Mouse (Mus musculus): Measurements from ENCODE around the gene Tmem274.
"Not testable (repeated sequence)": the region's sequence is repeated elsewhere in the genome, so short reads cannot be mapped to it uniquely, and the experiment has no call there.

Tmem274 gene

GRCm38 (mm10) chr4:149477078-149477477, at the start of gene Tmem274:
TSS of gene Tmem274 (plus strand) at chr4:149477378.
- no peak for DNase-seq

DNA sequence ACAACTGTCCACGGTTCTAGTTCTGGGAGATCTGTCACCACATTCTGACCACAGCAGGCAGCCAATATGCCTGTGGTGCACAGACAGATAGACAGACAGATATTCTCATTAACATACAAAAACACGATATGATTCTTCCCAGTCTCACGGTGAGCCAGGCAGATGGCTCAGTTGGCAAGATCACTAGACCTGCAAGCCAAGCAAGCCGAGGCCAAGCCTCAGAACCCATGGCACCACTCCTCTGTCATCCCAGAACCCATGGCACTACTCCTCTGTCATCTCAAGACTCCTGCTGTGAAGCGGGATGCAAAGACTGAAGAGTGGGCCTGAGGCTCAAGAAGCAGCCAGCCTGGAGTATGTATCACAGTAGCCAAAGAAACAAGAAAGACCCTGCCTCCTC, 47.6 kb upstream of the Tmem274 start:
- DNase-seq: no peak

- DNase-seq: not testable (repeated sequence)
Measured at GRCm38 (mm10) chr4:149431887-149432286, 45.3 kb upstream of the Tmem274 start.

- no peak for DNase-seq
Measured at GRCm38 (mm10) chr4:149440576-149440975, 36.6 kb upstream of the Tmem274 start.

- DNase-seq: no peak
Measured at GRCm38 (mm10) chr4:149442436-149442835, 34.7 kb upstream of the Tmem274 start.

DNA sequence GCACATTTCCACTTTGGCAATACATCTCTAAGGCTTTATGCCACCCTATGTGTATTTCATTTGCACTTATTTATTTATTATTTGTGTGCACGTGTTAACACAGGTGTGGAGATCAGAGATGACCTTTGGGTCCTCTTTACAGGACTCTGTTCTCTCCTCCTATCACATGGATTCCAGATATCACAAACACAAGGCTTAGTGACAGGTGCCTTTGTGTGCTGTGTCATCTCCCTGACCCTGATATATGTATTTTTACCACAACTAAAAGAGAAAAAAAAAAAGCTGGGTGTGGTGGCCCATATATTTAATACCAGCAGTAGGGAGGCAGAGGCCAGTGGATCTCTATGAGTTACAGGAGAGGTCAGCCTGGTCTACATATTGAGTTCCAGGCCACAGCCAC, 32.7 kb upstream of the Tmem274 start:
- no peak for DNase-seq

DNA sequence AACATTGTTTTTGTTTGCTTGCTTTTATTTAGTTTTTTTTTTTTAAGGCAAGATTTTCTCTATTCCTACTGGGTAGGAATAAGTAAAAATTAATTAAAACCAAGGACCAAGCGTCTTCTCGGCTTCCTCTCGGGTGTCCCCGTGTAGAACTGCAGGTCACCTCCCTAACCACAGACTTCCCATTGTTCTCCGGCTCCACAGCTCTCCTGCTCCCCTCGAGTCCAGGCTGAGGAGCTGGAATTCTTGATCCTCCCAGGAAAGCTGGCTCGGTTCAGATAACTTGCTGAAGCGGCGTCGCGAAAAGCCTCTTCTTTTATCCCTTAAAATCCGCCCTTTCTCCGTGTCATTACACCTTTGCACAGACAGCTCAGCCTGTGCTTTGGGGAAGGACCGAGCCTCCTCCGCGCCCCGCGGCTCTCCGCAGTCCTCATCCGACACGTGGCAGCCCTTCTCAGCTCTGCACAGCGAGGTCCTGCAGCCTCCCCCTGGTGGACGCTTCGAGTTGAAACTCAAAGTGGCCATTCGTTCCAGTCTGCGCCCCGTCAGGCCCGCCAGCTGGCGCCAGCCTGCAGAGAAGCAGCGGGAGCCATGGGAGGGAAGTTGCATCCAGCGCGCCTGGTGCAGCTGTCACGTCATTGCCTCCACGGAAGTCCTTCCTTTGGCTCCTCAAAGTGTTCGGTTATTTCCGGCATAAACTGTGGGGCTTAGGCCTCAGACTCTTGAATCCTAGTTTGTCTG, 32.0 kb upstream of the Tmem274 start:
- peak; percentile 86 for DNase-seq

DNA sequence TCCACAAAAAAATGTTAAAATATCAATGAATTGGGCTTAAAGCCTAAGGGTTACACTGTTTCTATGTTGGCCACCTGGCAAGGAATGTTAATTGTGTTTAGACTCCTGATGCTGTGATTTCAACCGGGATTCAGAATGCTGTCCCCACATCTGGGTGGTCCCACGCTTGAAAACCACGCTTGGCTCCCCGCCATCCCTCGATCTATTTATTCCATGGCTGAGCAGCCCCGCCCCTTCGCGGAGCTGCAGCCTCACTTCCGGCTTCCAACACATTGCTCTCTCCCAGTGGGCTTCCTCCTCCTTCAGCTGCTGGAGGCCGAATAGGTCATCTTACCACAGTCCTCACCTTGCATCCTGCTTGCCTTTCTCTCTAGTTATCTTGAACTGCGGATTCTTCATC, 31.3 kb upstream of the Tmem274 start:
- peak; percentile 67 for DNase-seq

- DNase-seq: no peak
Measured at GRCm38 (mm10) chr4:149446309-149446708, 30.9 kb upstream of the Tmem274 start.

DNA sequence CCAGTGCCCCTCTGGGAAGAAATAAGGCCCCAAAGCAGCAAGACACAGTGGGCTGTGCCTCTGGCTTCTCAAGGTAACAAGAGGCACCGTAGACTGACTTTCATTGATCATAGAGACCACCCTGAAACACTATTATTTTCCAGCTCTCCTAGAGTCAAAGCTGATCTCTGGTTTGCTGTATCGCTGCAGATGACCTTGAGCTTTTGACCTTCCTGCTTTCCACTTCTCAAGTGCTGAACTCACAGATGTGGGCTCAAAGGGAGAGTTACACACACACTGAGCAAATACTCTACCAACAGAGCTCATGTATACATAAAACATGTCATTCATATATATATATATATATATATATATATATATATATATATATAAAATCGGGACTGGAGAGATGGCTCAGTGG, 26.5 kb upstream of the Tmem274 start:
- DNase-seq: no peak

GRCm38 (mm10) chr4:149453656-149454055, 23.5 kb upstream of the Tmem274 start:
- peak; percentile 39 for DNase-seq

DNA sequence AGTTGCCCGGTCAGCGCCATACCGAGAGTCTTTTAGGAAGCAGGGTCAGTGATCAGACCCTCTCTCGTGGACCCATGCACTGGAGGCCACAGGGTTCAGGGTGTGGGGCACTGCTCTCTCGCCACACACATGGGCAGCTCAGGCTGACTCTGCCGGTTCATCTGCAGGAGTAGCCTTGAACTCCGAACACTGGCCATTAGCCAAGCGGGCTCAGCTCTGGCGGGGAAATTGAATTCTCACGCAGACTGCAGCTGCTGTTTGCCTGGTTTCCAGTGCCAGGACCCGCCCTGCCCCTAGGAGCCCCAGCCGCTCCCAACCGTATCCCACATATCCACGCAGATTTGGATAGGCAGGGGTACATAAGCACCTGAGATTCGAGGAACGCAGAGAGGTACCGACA, 22.9 kb upstream of the Tmem274 start:
- peak; percentile 13 for DNase-seq

GRCm38 (mm10) chr4:149454879-149455278, 22.3 kb upstream of the Tmem274 start, which contains the start of gene Rbp7:
TSS of gene Rbp7 (minus strand) at chr4:149454978.
- no peak for DNase-seq

- not testable (repeated sequence) for DNase-seq
Measured at GRCm38 (mm10) chr4:149457163-149457562, 20.0 kb upstream of the Tmem274 start.

- no peak for DNase-seq
Measured at GRCm38 (mm10) chr4:149457831-149458430, 19.2 kb upstream of the Tmem274 start.

GRCm38 (mm10) chr4:149458526-149458925, 18.7 kb upstream of the Tmem274 start:
- DNase-seq: no peak

GRCm38 (mm10) chr4:149459425-149459824, 17.8 kb upstream of the Tmem274 start:
- no peak for DNase-seq

DNA sequence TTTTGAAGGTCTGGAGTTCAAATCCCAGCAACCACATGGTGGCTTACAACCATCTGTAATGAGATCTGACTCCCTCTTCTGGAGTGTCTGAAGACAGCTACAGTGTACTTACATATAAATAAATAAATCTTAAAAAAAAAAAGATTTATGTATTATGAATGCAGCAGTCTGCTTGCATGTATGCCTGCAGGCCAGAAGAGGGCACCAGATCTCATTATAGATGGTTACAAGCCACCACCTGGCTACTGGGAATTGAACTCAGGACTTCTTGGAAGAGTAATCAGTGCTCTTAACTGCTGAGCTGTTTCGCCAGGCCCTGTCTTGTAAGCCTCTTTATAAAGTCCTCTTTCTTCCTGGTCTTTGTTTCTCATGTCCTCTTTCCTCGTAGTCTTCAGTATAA, 16.7 kb upstream of the Tmem274 start:
- DNase-seq: not testable (repeated sequence)

- no peak for DNase-seq
Measured at GRCm38 (mm10) chr4:149461579-149462304, 15.4 kb upstream of the Tmem274 start.

DNA sequence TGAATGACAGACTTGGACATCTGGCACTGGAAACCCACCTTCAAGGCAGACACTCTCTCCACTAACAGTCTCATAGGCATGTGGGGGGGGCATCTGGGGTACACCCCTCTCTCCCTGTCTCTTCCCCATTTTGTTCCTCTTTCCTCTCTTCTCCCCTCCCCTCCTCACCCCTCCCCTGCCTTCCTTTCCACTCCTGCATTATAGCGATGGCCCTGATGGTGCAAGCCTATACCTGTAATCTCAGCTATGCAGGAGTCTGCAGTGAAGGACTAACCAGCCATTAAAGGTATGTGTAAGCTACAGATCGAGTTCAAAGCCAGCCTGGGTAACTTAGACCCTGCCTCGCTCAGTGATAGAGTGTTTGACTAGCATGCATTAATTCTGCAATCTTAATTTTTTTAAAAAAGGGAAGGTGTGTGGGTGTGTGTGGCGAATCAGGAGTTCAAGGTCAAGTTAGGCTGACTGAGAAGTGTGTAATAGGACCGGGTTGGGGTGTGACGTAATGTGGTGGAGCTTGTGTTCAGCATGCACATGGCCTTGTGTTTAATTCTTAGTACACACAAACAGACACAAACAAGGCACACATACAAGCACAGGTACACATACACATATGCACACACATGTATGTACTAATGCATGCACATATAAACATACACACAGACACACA, 14.7 kb upstream of the Tmem274 start:
- DNase-seq: no peak

GRCm38 (mm10) chr4:149463435-149463950, 13.7 kb upstream of the Tmem274 start:
- no peak for DNase-seq

GRCm38 (mm10) chr4:149469557-149469956, 7.6 kb upstream of the Tmem274 start:
- no peak for DNase-seq

GRCm38 (mm10) chr4:149475096-149475495, 2.1 kb upstream of the Tmem274 start:
- DNase-seq: no peak
